Mouse (Mus musculus) bone marrow, adult 2 months (tissue): ENCODE measurements around the gene Cd200r1.

Experiments
- CTCF ChIP-seq: fragments of 200-500 bp; IDR thresholded peaks from 2 replicates; pipeline ENCODE4 v1.5.1; 2011; ENCODE audit warnings: low read length, control low read depth; ENCODE audit not compliant: control insufficient read depth, insufficient read depth
- POLR2A ChIP-seq: fragments of 200-500 bp; IDR thresholded peaks from 2 replicates; pipeline ENCODE4 v1.6.1; 2011; ENCODE audit warnings: low read depth, mild to moderate bottlenecking, control low read depth, low read length, borderline replicate concordance; ENCODE audit not compliant: control insufficient read depth

GRCm38 (mm10) chr16:44766320-44766892 is 870 bp downstream of the Cd200r1 start:
- TF ChIP-seq POLR2A (no peak), CTCF (no peak)
